Mouse (Mus musculus): ENCODE measurements around the gene Hmga2.

GRCm38 (mm10) chr10:120465121-120465520 is 11.1 kb downstream of the Hmga2 start:
- TF ChIP-seq CTCF (IDR thresholded peaks at IDR 0.05; ENCODE audit: extremely low read depth, insufficient read depth, low read length): no peak
- no peak for TF ChIP-seq POLR2A (IDR thresholded peaks at IDR 0.05; ENCODE audit: extremely low read depth, insufficient read depth, low read length)

Data from cortical plate, adult 2 months (tissue).